Mouse (Mus musculus): ENCODE data around the gene Ech1. TPM values are rescaled to one million over a fixed set of nuclear protein-coding genes. Genes with fewer than 3 reads are reported as not detected.

The Ech1 gene
- polyA plus RNA-seq, 1 experiment from 2014 or later: 201 TPM

- Histone ChIP-seq H3K36me3 (ENCODE audit: control insufficient read depth, insufficient read depth) (peaks cover 7% of the 10 kb centered on the region), H3K4me1 (ENCODE audit: control insufficient read depth, low read depth, low read length) (peaks cover 16% of the 10 kb centered on the region), H3K27ac (ENCODE audit: low read length) (0 out of 2 replicates have a peak overlapping the region, but pooled peaks have one; percentile 17), H3K27me3 (ENCODE audit: control insufficient read depth, insufficient read depth, low read depth, low read length) (no peaks in the 10 kb centered on the region), H3K4me2 (ENCODE audit: low read depth, low read length) (no peak overlapping the region), H3K9me3 (replicated peaks; ENCODE audit: control insufficient read depth, low read length) (no peaks in the 10 kb centered on the region), H3K9ac (ENCODE audit: low read depth, low read length) (no peak overlapping the region), H3K4me3 (ENCODE audit: low read depth, low read length) (no peak overlapping the region)
- ATAC-seq (ENCODE audit: low read depth): peak; percentile 28; the same call in 1 of the 2 replicates
- 63% methylated on average over 17 of the region's 17 CpGs for WGBS (ENCODE audit: insufficient replicate concordance)
Observed at GRCm38 (mm10) chr7:28831411-28832125, 6.6 kb downstream of the Ech1 start.

GRCm38 (mm10) chr7:28832137-28832536 lies 7.1 kb downstream of the Ech1 start:
- Histone ChIP-seq H3K27me3 (ENCODE audit: control insufficient read depth, insufficient read depth, low read depth, low read length) (no peaks in the 10 kb centered on the region), H3K9ac (ENCODE audit: low read depth, low read length) (no peak overlapping the region), H3K4me1 (ENCODE audit: control insufficient read depth, low read depth, low read length) (peaks cover 16% of the 10 kb centered on the region), H3K9me3 (replicated peaks; ENCODE audit: control insufficient read depth, low read length) (no peaks in the 10 kb centered on the region), H3K36me3 (ENCODE audit: control insufficient read depth, insufficient read depth) (peaks cover 7% of the 10 kb centered on the region), H3K27ac (ENCODE audit: low read length) (0 out of 2 replicates have a peak overlapping the region, but pooled peaks have one; percentile 17), H3K4me3 (ENCODE audit: low read depth, low read length) (no peak overlapping the region), H3K4me2 (ENCODE audit: low read depth, low read length) (no peak overlapping the region)
- 38% methylated on average over 6 of the region's 6 CpGs for WGBS (ENCODE audit: insufficient replicate concordance)
- ATAC-seq (ENCODE audit: low read depth): no peak

- H3K27me3 ChIP-seq (ENCODE audit: control insufficient read depth, insufficient read depth, low read depth, low read length): no peaks in the 10 kb centered on the region
- no peak for ATAC-seq (ENCODE audit: low read depth)
- H3K36me3 ChIP-seq (ENCODE audit: control insufficient read depth, insufficient read depth): peaks cover 7% of the 10 kb centered on the region
- H3K4me2 ChIP-seq (ENCODE audit: low read depth, low read length): no peak within 1 kb of the TSS
- H3K4me1 ChIP-seq (ENCODE audit: control insufficient read depth, low read depth, low read length): peaks cover 19% of the 10 kb centered on the region
- no peak within 1 kb of the TSS for H3K4me3 ChIP-seq (ENCODE audit: low read depth, low read length)
- no peak within 1 kb of the TSS for H3K9ac ChIP-seq (ENCODE audit: low read depth, low read length)
- H3K27ac ChIP-seq (ENCODE audit: low read length): no peak within 1 kb of the TSS
- no peaks in the 10 kb centered on the region for H3K9me3 ChIP-seq (replicated peaks; ENCODE audit: control insufficient read depth, low read length)
- 65% methylated on average over 6 of the region's 6 CpGs for WGBS (ENCODE audit: insufficient replicate concordance)
Observed at GRCm38 (mm10) chr7:28833723-28834347, 8.8 kb downstream of the Ech1 start, which contains the start of gene Lgals4. Lgals4 (plus strand) TSS chr7:28833854.

- no peaks in the 10 kb centered on the region for H3K9me3 ChIP-seq (replicated peaks; ENCODE audit: control insufficient read depth, low read length)
- H3K27me3 ChIP-seq (ENCODE audit: control insufficient read depth, insufficient read depth, low read depth, low read length): no peaks in the 10 kb centered on the region
- H3K36me3 ChIP-seq (ENCODE audit: control insufficient read depth, insufficient read depth): no peaks in the 10 kb centered on the region
- no peak overlapping the region for H3K27ac ChIP-seq (ENCODE audit: low read length)
- H3K9ac ChIP-seq (ENCODE audit: low read depth, low read length): no peak overlapping the region
- H3K4me3 ChIP-seq (ENCODE audit: low read depth, low read length): no peak overlapping the region
- H3K4me1 ChIP-seq (ENCODE audit: control insufficient read depth, low read depth, low read length): peaks cover 7% of the 10 kb centered on the region
- 61% methylated on average over 5 of the region's 5 CpGs for WGBS (ENCODE audit: insufficient replicate concordance)
- ATAC-seq (ENCODE audit: low read depth): no peak
- H3K4me2 ChIP-seq (ENCODE audit: low read depth, low read length): no peak overlapping the region
Observed at GRCm38 (mm10) chr7:28836936-28837335, 11.9 kb downstream of the Ech1 start.

- H3K4me3 ChIP-seq (ENCODE audit: low read depth, low read length): no peak overlapping the region
- no peak overlapping the region for H3K4me2 ChIP-seq (ENCODE audit: low read depth, low read length)
- no peaks in the 10 kb centered on the region for H3K27me3 ChIP-seq (ENCODE audit: control insufficient read depth, insufficient read depth, low read depth, low read length)
- no peaks in the 10 kb centered on the region for H3K36me3 ChIP-seq (ENCODE audit: control insufficient read depth, insufficient read depth)
- H3K9ac ChIP-seq (ENCODE audit: low read depth, low read length): no peak overlapping the region
- 60% methylated on average over 9 of the region's 9 CpGs for WGBS (ENCODE audit: insufficient replicate concordance)
- peaks cover 3% of the 10 kb centered on the region for H3K4me1 ChIP-seq (ENCODE audit: control insufficient read depth, low read depth, low read length)
- no peak overlapping the region for H3K27ac ChIP-seq (ENCODE audit: low read length)
- no peaks in the 10 kb centered on the region for H3K9me3 ChIP-seq (replicated peaks; ENCODE audit: control insufficient read depth, low read length)
- ATAC-seq (ENCODE audit: low read depth): peak; percentile 63; the same call in 1 of the 2 replicates
Observed at GRCm38 (mm10) chr7:28838331-28838730, 13.3 kb downstream of the Ech1 start.

- Histone ChIP-seq H3K9ac (ENCODE audit: low read depth, low read length) (no peak overlapping the region), H3K4me1 (ENCODE audit: control insufficient read depth, low read depth, low read length) (no peaks in the 10 kb centered on the region), H3K9me3 (replicated peaks; ENCODE audit: control insufficient read depth, low read length) (no peaks in the 10 kb centered on the region), H3K4me2 (ENCODE audit: low read depth, low read length) (no peak overlapping the region), H3K27ac (ENCODE audit: low read length) (no peak overlapping the region), H3K27me3 (ENCODE audit: control insufficient read depth, insufficient read depth, low read depth, low read length) (no peaks in the 10 kb centered on the region), H3K4me3 (ENCODE audit: low read depth, low read length) (no peak overlapping the region), H3K36me3 (ENCODE audit: control insufficient read depth, insufficient read depth) (no peaks in the 10 kb centered on the region)
- WGBS (ENCODE audit: insufficient replicate concordance): 58% methylated on average over 1 of the region's 1 CpGs
- no peak for ATAC-seq (ENCODE audit: low read depth)
Observed at GRCm38 (mm10) chr7:28847273-28847672, 22.3 kb downstream of the Ech1 start.

- Histone ChIP-seq H3K27ac (ENCODE audit: low read length) (no peak overlapping the region), H3K4me2 (ENCODE audit: low read depth, low read length) (no peak overlapping the region), H3K9ac (ENCODE audit: low read depth, low read length) (no peak overlapping the region), H3K9me3 (replicated peaks; ENCODE audit: control insufficient read depth, low read length) (no peaks in the 10 kb centered on the region), H3K36me3 (ENCODE audit: control insufficient read depth, insufficient read depth) (no peaks in the 10 kb centered on the region), H3K4me1 (ENCODE audit: control insufficient read depth, low read depth, low read length) (no peaks in the 10 kb centered on the region), H3K27me3 (ENCODE audit: control insufficient read depth, insufficient read depth, low read depth, low read length) (no peaks in the 10 kb centered on the region), H3K4me3 (ENCODE audit: low read depth, low read length) (no peak overlapping the region)
- 15% methylated on average over 1 of the region's 1 CpGs for WGBS (ENCODE audit: insufficient replicate concordance)
- no peak for ATAC-seq (ENCODE audit: low read depth)
Observed at GRCm38 (mm10) chr7:28849700-28850236, 24.8 kb downstream of the Ech1 start.

GRCm38 (mm10) chr7:28850642-28851041 lies 25.6 kb downstream of the Ech1 start:
- H3K36me3 ChIP-seq (ENCODE audit: control insufficient read depth, insufficient read depth): no peaks in the 10 kb centered on the region
- no peak overlapping the region for H3K9ac ChIP-seq (ENCODE audit: low read depth, low read length)
- no peak overlapping the region for H3K4me2 ChIP-seq (ENCODE audit: low read depth, low read length)
- ATAC-seq (ENCODE audit: low read depth): no peak
- H3K4me3 ChIP-seq (ENCODE audit: low read depth, low read length): no peak overlapping the region
- WGBS (ENCODE audit: insufficient replicate concordance): 52% methylated on average over 4 of the region's 4 CpGs
- H3K27me3 ChIP-seq (ENCODE audit: control insufficient read depth, insufficient read depth, low read depth, low read length): no peaks in the 10 kb centered on the region
- H3K27ac ChIP-seq (ENCODE audit: low read length): no peak overlapping the region
- no peaks in the 10 kb centered on the region for H3K9me3 ChIP-seq (replicated peaks; ENCODE audit: control insufficient read depth, low read length)
- no peaks in the 10 kb centered on the region for H3K4me1 ChIP-seq (ENCODE audit: control insufficient read depth, low read depth, low read length)

GRCm38 (mm10) chr7:28859953-28860352 lies 34.9 kb downstream of the Ech1 start:
- no peak overlapping the region for H3K9ac ChIP-seq (ENCODE audit: low read depth, low read length)
- no peaks in the 10 kb centered on the region for H3K4me1 ChIP-seq (ENCODE audit: control insufficient read depth, low read depth, low read length)
- no peaks in the 10 kb centered on the region for H3K36me3 ChIP-seq (ENCODE audit: control insufficient read depth, insufficient read depth)
- no peak overlapping the region for H3K4me3 ChIP-seq (ENCODE audit: low read depth, low read length)
- H3K27ac ChIP-seq (ENCODE audit: low read length): no peak overlapping the region
- 80% methylated on average over 2 of the region's 2 CpGs for WGBS (ENCODE audit: insufficient replicate concordance)
- ATAC-seq (ENCODE audit: low read depth): no peak
- H3K9me3 ChIP-seq (replicated peaks; ENCODE audit: control insufficient read depth, low read length): 0 out of 2 replicates have a peak, but pooled peaks cover 2% of the 10 kb centered on the region
- no peaks in the 10 kb centered on the region for H3K27me3 ChIP-seq (ENCODE audit: control insufficient read depth, insufficient read depth, low read depth, low read length)
- H3K4me2 ChIP-seq (ENCODE audit: low read depth, low read length): no peak overlapping the region
